Mouse (Mus musculus) liver, postnatal 0 days (tissue): ENCODE measurements around the gene Set.

Experiments used
- CTCF ChIP-seq: sonication (generic); IDR thresholded peaks from 2 replicates; pipeline ENCODE4 v1.5.1; 2016; ENCODE audit warnings: antibody characterized with exemption, low read depth
- EP300 ChIP-seq: IDR thresholded peaks from 2 replicates; pipeline ENCODE4 v1.6.1; 2016; ENCODE audit warnings: antibody characterized with exemption, low read depth, mild to moderate bottlenecking

GRCm38 (mm10) chr2:30091521-30091920, 34.3 kb downstream of the Set start:
- TF ChIP-seq CTCF (no peak), EP300 (no peak)
